Mouse (Mus musculus) retina, postnatal 7 days (tissue): Measurements from ENCODE around the gene Dnm3.

ENCODE experiments used
- DNase-seq: peaks from one replicate; pipeline ENCODE4 v3.0.0-alpha.2; 2012; ENCODE audit warnings: low read depth, low spot score

The Dnm3 gene

GRCm38 (mm10) chr1:162162677-162163076, 315.2 kb downstream of the Dnm3 start:
- DNase-seq = no peak

GRCm38 (mm10) chr1:162162249-162162648, 315.6 kb downstream of the Dnm3 start:
- DNase-seq = no peak

- no peak for DNase-seq
Observed at GRCm38 (mm10) chr1:162160718-162161117, 317.1 kb downstream of the Dnm3 start.

GRCm38 (mm10) chr1:162158486-162158885, 319.3 kb downstream of the Dnm3 start:
- no peak for DNase-seq

GRCm38 (mm10) chr1:162157659-162158058, 320.2 kb downstream of the Dnm3 start:
- DNase-seq = no peak

- no peak for DNase-seq
Observed at GRCm38 (mm10) chr1:162156873-162157272, 321.0 kb downstream of the Dnm3 start.

- DNase-seq = no peak
Observed at GRCm38 (mm10) chr1:162155546-162155945, 322.3 kb downstream of the Dnm3 start.

GRCm38 (mm10) chr1:162153118-162153517, 324.7 kb downstream of the Dnm3 start:
- no peak for DNase-seq

- no peak for DNase-seq
Observed at GRCm38 (mm10) chr1:162149730-162150129, 328.1 kb downstream of the Dnm3 start.

GRCm38 (mm10) chr1:162147554-162147953, 330.3 kb downstream of the Dnm3 start:
- no peak for DNase-seq

- no peak for DNase-seq
Observed at GRCm38 (mm10) chr1:162145748-162146147, 332.1 kb downstream of the Dnm3 start.

GRCm38 (mm10) chr1:162144992-162145391, 332.8 kb downstream of the Dnm3 start:
- no peak for DNase-seq

- no peak for DNase-seq
Observed at GRCm38 (mm10) chr1:162143974-162144912, 333.6 kb downstream of the Dnm3 start.

GRCm38 (mm10) chr1:162142285-162142684, 335.5 kb downstream of the Dnm3 start:
- DNase-seq = no peak

- DNase-seq = no peak
Observed at GRCm38 (mm10) chr1:162136328-162136727, 341.5 kb downstream of the Dnm3 start.

- no peak for DNase-seq
Observed at GRCm38 (mm10) chr1:162135451-162136213, 342.2 kb downstream of the Dnm3 start.

GRCm38 (mm10) chr1:162134651-162135066, 343.2 kb downstream of the Dnm3 start:
- no peak for DNase-seq

- no peak for DNase-seq
Observed at GRCm38 (mm10) chr1:162132908-162133641, 344.8 kb downstream of the Dnm3 start.

- no peak for DNase-seq
Observed at GRCm38 (mm10) chr1:162126856-162127792, 350.7 kb downstream of the Dnm3 start.

- DNase-seq = no peak
Observed at GRCm38 (mm10) chr1:162124396-162124795, 353.4 kb downstream of the Dnm3 start.
